Mouse (Mus musculus) stomach, embryonic 16.5 days (tissue): ENCODE results near the gene Ift88. TPM values are rescaled to one million over a fixed set of nuclear protein-coding genes. Genes with fewer than 3 reads are reported as not detected.
A peak's percentile ranks its signal among the peaks of the same experiment; 100 is the strongest.
"Not testable (repeated sequence)": the region's sequence is repeated elsewhere in the genome, so short reads cannot be mapped to it uniquely, and the experiment has no call there.

ENCODE experiments used
- ATAC-seq: fragments of 200-750 bp; cut with Nextera tagmentation; 2 replicates; pipeline ENCODE4 v1.8.0; 2017; ENCODE audit warnings: moderate number of reproducible peaks, moderate TSS enrichment; ENCODE audit not compliant: insufficient read depth, low FRiP score
- H3K27ac ChIP-seq: fragments of 300-500 bp; sonication (generic); 2 replicates; pipeline ENCODE4 v1.5.1; 2014; ENCODE audit warnings: low read length
- H3K27me3 ChIP-seq: fragments of 300-500 bp; sonication (generic); 2 replicates; pipeline ENCODE4 v1.6.1; 2014; ENCODE audit warnings: low read length, control low read depth, mixed read lengths; ENCODE audit not compliant: control insufficient read depth, insufficient read depth
- H3K36me3 ChIP-seq: fragments of 300-500 bp; sonication (generic); 2 replicates; pipeline ENCODE4 v1.6.1; 2014; ENCODE audit warnings: low read length; ENCODE audit not compliant: control insufficient read depth, insufficient read depth
- H3K4me1 ChIP-seq: fragments of 300-500 bp; sonication (generic); 2 replicates; pipeline ENCODE4 v1.6.1; 2014; ENCODE audit warnings: low read length, control low read depth, mixed read lengths; ENCODE audit not compliant: control insufficient read depth, insufficient read depth
- H3K4me2 ChIP-seq: fragments of 300-500 bp; sonication (generic); 2 replicates; pipeline ENCODE4 v1.6.1; 2014; ENCODE audit warnings: low read depth, low read length, mixed read lengths
- H3K4me3 ChIP-seq: fragments of 300-500 bp; sonication (generic); replicated peaks from 2 replicates; pipeline ENCODE4 v1.5.1; 2014; ENCODE audit warnings: mild to moderate bottlenecking, low read length
- H3K9ac ChIP-seq: fragments of 300-500 bp; sonication (generic); 2 replicates; pipeline ENCODE4 v1.6.1; 2014; ENCODE audit warnings: low read length
- H3K9me3 ChIP-seq: fragments of 300-500 bp; sonication (generic); replicated peaks from 2 replicates; pipeline ENCODE4 v1.6.1; 2016; ENCODE audit warnings: low read length, control low read depth; ENCODE audit not compliant: control insufficient read depth
- WGBS: fragments of 180-500 bp; shearing (Covaris S2); extraction: QIAGEN DNeasy Blood & Tissue Kit; methylation state at CpG from one replicate; pipeline ENCODE4 v1.1.7; 2014; 5-methylcytosine and 5-hydroxymethylcytosine counted together
- polyA plus RNA-seq: library from polyadenylated mRNA; unstranded; fragments of >200 nt; fragmentation: Nextera tagmentation; extraction: Ambion mirVana; gene quantifications from 2 replicates; pipeline ENCODE4 v1.2.1, GENCODE M21; 2015

Ift88 gene
- polyA plus RNA-seq, 1 experiment from 2014 or later = 12.2 TPM

DNA sequence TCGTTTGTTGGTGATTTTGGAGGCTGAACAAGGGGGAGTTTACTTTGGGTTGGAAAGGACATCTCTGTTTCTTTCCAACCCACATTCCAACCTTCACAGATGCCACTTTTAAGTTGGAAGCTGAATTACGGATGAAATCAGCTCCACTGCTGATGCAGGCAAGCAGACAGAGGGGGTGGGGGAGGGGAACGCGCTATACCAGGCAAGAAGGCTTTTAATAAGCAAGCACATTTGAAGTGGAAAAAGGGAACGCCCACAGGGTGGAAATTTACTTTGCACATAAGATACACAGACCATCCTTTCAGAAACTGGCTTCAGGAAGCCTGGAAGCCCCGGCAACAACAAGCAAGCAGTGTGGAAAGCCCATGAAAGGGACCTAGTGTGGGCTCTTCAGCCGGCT is 11.7 kb upstream of the Ift88 start:
- 47% methylated on average over 7 of the region's 7 CpGs for WGBS

DNA sequence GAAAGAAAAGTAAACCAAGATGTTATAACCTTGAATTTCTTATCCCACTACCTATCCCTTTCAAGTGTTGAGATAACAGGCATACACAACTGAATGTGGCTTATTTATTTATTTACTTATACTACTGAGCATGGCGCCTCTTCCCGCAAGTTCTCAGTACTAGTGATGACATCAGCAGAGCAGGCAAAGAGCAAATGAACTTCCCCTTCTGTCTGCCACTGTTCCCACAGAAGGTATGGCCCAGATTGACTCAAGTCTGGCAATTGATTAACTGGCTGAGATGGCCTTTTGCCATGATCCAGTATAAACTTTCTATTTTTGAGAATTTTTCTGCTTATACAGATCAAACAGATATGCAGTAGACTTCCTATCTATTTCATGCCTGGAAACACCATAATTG is 6.7 kb upstream of the Ift88 start:
- Histone ChIP-seq H3K27ac (no peak overlapping the region), H3K4me3 (no peak overlapping the region), H3K9ac (no peak overlapping the region), H3K36me3 (no peaks in the 10 kb centered on the region), H3K4me2 (no peak overlapping the region), H3K4me1 (no peaks in the 10 kb centered on the region), H3K27me3 (no peaks in the 10 kb centered on the region), H3K9me3 (no peaks in the 10 kb centered on the region)
- WGBS = 87% methylated on average over 2 of the region's 2 CpGs
- no peak for ATAC-seq

More for the DNA sequence above, 11.7 kb upstream of the Ift88 start:
- Histone ChIP-seq H3K9ac (no peak overlapping the region), H3K27me3 (no peaks in the 10 kb centered on the region), H3K4me2 (no peak overlapping the region), H3K36me3 (no peaks in the 10 kb centered on the region), H3K4me1 (0 out of 2 replicates have a peak, but pooled peaks cover 4% of the 10 kb centered on the region), H3K27ac (no peak overlapping the region), H3K4me3 (no peak overlapping the region), H3K9me3 (no peaks in the 10 kb centered on the region)
- ATAC-seq = no peak

DNA sequence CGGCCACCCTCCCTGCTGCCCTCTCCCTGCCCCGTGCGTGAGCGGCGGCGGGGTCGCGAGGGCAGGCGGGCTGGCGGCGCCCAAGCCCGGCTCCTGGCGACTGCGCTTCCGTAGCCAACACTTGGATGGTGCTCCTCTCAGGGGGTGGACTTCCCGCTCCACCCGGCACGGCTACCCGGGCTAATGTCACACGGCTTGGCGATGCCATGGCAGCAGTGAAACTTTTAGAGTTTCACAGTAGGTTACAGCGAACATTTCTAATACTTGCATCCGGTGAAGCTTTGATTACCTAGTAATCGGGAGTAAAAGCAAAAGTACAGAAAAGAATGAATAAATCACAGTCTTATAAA is 325 bp downstream of the Ift88 start:
- H3K27me3 ChIP-seq = no peaks in the 10 kb centered on the region
- peak overlapping the region; percentile 73 for H3K4me2 ChIP-seq
- no peak; the same call in 1 of the 2 replicates for ATAC-seq
- 0 out of 2 replicates have a peak, but pooled peaks cover 2% of the 10 kb centered on the region for H3K4me1 ChIP-seq
- no peak overlapping the region for H3K27ac ChIP-seq
- H3K9ac ChIP-seq = peak overlapping the region; percentile 92
- H3K9me3 ChIP-seq = no peaks in the 10 kb centered on the region
- under 1% methylated on average over 24 of the region's 24 CpGs for WGBS
- peak overlapping the region; percentile 96 for H3K4me3 ChIP-seq
- H3K36me3 ChIP-seq = no peaks in the 10 kb centered on the region

DNA sequence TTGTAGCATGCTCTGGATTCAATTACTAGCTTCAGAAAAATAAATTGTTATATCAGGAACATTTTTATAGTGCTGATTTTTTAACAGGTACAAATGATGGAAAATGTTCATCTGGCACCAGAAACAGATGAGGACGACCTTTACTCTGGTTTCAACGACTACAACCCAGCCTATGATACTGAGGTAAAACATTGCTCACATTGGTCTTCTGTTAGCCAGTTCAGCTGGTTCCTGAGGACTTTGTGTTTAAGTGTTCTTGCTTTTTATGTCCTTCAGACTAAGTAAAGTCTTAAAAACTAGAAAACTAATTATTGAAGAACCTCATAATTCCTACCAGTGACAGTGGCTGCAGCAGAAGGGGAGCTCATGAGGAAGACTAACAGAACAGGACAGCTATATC is 6.6 kb downstream of the Ift88 start:
- 77% methylated on average over 2 of the region's 2 CpGs for WGBS

DNA sequence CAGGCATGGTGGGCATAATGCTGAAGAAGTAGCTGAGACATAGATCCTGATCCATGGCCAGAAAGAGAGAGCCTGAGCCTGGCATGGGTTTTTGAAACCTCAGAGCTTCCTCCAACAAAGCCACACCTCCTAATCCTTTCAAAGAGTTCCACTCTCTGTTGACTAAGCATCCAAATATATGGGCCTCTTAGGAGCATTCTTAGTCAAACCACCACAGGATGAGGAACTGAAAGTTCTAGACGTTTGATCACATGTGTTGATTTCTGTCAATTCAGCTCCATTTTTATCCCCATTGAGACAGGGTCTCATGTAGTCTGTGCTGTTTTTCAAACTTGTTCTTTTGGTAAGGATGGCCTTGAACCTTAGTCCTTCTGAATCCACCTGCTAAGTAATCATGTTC is 28.7 kb downstream of the Ift88 start:
- H3K27me3 ChIP-seq = no peaks in the 10 kb centered on the region
- no peak overlapping the region for H3K4me2 ChIP-seq
- H3K4me1 ChIP-seq = no peaks in the 10 kb centered on the region
- no peaks in the 10 kb centered on the region for H3K36me3 ChIP-seq
- H3K9ac ChIP-seq = no peak overlapping the region
- no peaks in the 10 kb centered on the region for H3K9me3 ChIP-seq
- no peak overlapping the region for H3K27ac ChIP-seq
- H3K4me3 ChIP-seq = no peak overlapping the region
- 76% methylated on average over 1 of the region's 1 CpGs for WGBS
- ATAC-seq = no peak

More for the DNA sequence above, 6.6 kb downstream of the Ift88 start:
- no peaks in the 10 kb centered on the region for H3K4me1 ChIP-seq
- no peaks in the 10 kb centered on the region for H3K27me3 ChIP-seq
- H3K4me2 ChIP-seq = no peak overlapping the region
- H3K27ac ChIP-seq = no peak overlapping the region
- H3K4me3 ChIP-seq = no peak overlapping the region
- H3K9me3 ChIP-seq = no peaks in the 10 kb centered on the region
- H3K9ac ChIP-seq = no peak overlapping the region
- 0 out of 2 replicates have a peak, but pooled peaks cover 5% of the 10 kb centered on the region for H3K36me3 ChIP-seq
- no peak for ATAC-seq

DNA sequence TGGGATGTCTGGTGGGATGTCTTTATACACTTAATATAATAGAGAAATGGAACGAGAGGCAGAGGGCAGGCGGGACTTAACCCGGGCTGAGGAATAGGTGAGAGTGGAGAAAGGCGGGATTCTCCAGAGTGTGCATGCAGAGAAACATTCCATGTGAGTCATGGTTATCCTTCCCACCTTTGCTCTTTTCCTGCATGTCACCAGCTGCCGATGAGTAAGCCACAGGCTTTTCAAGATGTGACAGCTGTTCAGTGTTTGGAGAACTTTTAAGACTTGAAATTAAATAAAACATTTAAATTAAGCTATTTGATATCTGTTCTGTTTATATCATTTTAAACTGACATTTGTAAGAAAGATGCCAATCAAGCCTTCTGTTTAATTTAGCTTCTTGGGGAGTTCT is 36.0 kb downstream of the Ift88 start:
- ATAC-seq = no peak
- H3K4me3 ChIP-seq = no peak overlapping the region
- H3K9me3 ChIP-seq = no peaks in the 10 kb centered on the region
- no peak overlapping the region for H3K4me2 ChIP-seq
- no peaks in the 10 kb centered on the region for H3K4me1 ChIP-seq
- no peak overlapping the region for H3K9ac ChIP-seq
- WGBS = 64% methylated on average over 5 of the region's 5 CpGs
- no peaks in the 10 kb centered on the region for H3K36me3 ChIP-seq
- H3K27ac ChIP-seq = no peak overlapping the region
- no peaks in the 10 kb centered on the region for H3K27me3 ChIP-seq

DNA sequence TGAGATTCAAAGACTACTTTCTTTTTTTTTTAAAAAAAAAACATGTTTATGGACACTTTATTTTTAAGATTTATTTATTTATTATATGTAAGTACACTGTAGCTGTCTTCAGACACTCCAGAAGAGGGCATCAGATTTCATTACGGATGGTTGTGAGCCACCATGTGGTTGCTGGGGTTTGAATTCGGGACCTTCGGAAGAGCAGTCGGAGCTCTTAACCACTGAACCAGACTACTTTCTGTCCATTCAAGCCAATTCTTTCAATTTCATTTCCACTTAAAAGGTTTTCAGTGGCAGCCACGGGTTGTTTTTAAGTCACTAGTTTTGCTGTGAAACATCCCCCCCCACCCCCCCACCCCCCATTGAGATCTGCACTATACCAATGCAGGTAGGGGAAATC is 36.5 kb downstream of the Ift88 start:
- not testable (repeated sequence) for H3K4me3 ChIP-seq, H3K4me1 ChIP-seq, H3K36me3 ChIP-seq, H3K27ac ChIP-seq, H3K9ac ChIP-seq, H3K27me3 ChIP-seq, H3K9me3 ChIP-seq, ATAC-seq, H3K4me2 ChIP-seq
- 78% methylated on average over 5 of the region's 5 CpGs for WGBS

DNA sequence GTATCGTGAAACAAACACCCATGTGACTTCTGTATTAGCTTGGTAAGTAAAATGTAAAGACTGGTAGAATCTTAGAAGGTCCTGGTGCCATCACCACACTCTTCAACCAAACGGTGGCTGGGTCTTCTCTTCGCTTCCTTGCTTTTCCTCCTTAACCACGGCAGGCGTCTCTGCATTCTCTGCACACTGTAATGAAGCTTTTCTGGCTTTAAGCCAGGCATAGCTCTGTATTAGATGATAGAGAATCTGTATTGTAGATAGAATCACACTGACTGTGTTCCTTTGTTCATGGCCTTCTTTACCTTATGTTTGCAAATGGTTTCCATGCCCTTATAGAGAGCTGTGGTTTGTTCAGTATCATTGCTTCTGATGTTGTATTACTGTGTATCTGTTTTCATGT is 39.0 kb downstream of the Ift88 start:
- Histone ChIP-seq H3K4me3 (no peak overlapping the region), H3K27ac (no peak overlapping the region), H3K27me3 (no peaks in the 10 kb centered on the region), H3K4me2 (no peak overlapping the region), H3K36me3 (no peaks in the 10 kb centered on the region), H3K9ac (no peak overlapping the region), H3K9me3 (no peaks in the 10 kb centered on the region), H3K4me1 (no peaks in the 10 kb centered on the region)
- no peak for ATAC-seq
- 67% methylated on average over 5 of the region's 5 CpGs for WGBS

DNA sequence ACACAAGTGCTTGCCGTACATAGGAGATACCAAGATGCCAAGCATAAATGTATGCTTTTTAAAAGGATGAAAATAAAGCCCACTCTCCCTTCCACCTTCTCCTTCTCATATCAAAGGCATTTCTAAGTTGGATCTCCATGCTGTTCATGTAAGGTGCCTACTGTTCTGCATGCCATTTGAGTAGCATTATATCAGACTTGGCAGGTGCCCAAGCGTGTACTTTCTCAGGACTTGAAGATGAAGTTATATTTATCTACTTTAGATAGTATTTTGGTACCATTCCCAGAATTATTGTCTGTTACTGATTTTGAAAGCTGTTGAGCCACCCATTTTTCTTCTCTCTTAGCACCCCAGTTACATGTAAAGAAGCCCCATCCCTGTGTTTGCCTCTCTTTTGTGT is 51.2 kb downstream of the Ift88 start:
- H3K27me3 ChIP-seq = no peaks in the 10 kb centered on the region
- ATAC-seq = no peak
- H3K4me3 ChIP-seq = no peak overlapping the region
- H3K9ac ChIP-seq = no peak overlapping the region
- H3K27ac ChIP-seq = no peak overlapping the region
- H3K4me2 ChIP-seq = no peak overlapping the region
- no peaks in the 10 kb centered on the region for H3K9me3 ChIP-seq
- H3K4me1 ChIP-seq = no peaks in the 10 kb centered on the region
- WGBS = 81% methylated on average over 2 of the region's 2 CpGs
- H3K36me3 ChIP-seq = no peaks in the 10 kb centered on the region

DNA sequence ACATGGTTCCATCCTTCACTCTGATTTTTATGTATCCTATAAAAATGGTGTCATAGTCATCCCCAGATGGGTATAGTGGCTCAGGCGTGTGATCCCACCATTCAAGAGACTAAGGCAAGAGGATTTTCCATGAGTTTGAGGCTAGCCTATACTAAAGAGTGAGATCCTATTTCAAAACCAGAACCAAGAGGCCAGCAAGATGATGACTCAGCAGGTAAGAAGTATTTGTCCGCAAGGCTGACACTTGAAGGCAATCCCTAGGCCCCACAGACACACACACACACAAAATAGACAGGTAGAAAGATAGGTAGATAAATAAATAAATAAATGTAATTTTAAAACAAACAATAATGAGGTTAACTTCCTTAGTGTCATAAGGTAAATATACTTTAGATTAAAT is 58.4 kb downstream of the Ift88 start:
- no peaks in the 10 kb centered on the region for H3K36me3 ChIP-seq
- H3K9ac ChIP-seq = no peak overlapping the region
- no peak overlapping the region for H3K4me2 ChIP-seq
- H3K9me3 ChIP-seq = no peaks in the 10 kb centered on the region
- ATAC-seq = no peak
- WGBS = 89% methylated on average over 2 of the region's 2 CpGs
- H3K4me1 ChIP-seq = no peaks in the 10 kb centered on the region
- H3K27me3 ChIP-seq = no peaks in the 10 kb centered on the region
- H3K4me3 ChIP-seq = no peak overlapping the region
- no peak overlapping the region for H3K27ac ChIP-seq
